Mouse (Mus musculus) brain, embryonic 14.5 days (tissue): ENCODE results near the gene Atg7. TPM values are rescaled to one million over a fixed set of nuclear protein-coding genes. Genes with fewer than 3 reads are reported as not detected.
A peak's percentile ranks its signal among the peaks of the same experiment; 100 is the strongest.

Source experiments
- DNase-seq: peaks from one replicate; pipeline ENCODE4 v3.0.0-alpha.2; 2011; ENCODE audit warnings: low read depth
- CTCF ChIP-seq: fragments of 200-500 bp; IDR thresholded peaks from 2 replicates; pipeline ENCODE4 v1.5.1; 2012; ENCODE audit warnings: inconsistent platforms, mild to moderate bottlenecking, moderate library complexity, borderline replicate concordance; ENCODE audit not compliant: insufficient read depth, insufficient read length; ENCODE audit errors: extremely low read depth
- POLR2A ChIP-seq: fragments of 200-500 bp; IDR thresholded peaks from 2 replicates; pipeline ENCODE4 v1.6.1; 2012; ENCODE audit warnings: mild to moderate bottlenecking, inconsistent platforms, borderline replicate concordance; ENCODE audit not compliant: poor library complexity, insufficient read depth, insufficient read length, severe bottlenecking; ENCODE audit errors: extremely low read depth
- polyA plus RNA-seq: library from polyadenylated mRNA; depleted of rRNA; stranded (reverse); fragments of >200 nt; gene quantifications from 2 replicates; pipeline ENCODE4 v1.2.3, GENCODE M21; 2012

Gene Atg7
- polyA plus RNA-seq, 1 experiment = 13.8 TPM

GRCm38 (mm10) chr6:114863501-114863900 is 220.6 kb downstream of the Atg7 start:
- TF ChIP-seq CTCF (no peak), POLR2A (no peak)
- DNase-seq = no peak

DNA sequence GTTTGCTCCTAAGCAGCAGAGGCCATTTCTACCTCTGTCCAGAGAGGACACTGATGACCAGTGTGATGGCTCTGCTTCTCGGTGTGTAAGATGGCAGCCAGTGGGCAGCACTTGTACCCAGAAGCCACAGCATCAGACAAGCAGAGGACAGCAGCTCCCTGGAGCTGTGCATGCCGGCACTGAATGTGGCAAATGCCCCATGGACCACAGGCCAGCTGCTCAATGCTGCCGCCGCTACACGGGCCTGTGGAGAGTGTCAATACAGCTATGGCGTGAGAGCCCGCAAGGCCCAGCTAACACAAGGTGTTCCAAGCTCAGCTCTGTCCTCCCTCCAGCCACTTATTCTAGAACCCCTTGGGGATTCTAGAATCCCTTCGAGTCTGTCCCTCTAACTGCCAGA is 221.5 kb downstream of the Atg7 start:
- DNase-seq = no peak
- TF ChIP-seq CTCF = no peak
- TF ChIP-seq POLR2A = no peak

DNA sequence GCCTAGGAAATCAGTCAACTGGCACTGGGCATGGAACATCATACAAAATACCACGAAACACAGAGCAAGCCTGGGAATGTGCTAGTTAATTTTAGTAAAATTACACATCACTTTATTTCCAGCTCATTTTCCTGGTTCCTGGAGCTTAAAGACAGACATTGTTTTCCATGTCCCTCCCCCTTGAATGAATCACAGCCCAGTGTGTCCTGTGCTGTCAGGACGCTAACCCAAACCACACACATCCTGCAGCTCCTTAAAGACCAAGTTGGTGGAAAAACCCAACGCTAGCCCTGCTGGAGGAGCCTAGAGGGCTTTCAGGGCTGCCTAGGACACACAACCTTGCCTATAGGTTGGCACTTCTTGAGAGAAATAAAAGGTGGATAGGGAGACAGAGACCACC is 223.2 kb downstream of the Atg7 start:
- DNase-seq = no peak

GRCm38 (mm10) chr6:114866619-114867018 is 223.7 kb downstream of the Atg7 start:
- TF ChIP-seq POLR2A = no peak
- no peak for TF ChIP-seq CTCF
- no peak for DNase-seq

More for the DNA sequence above, 223.2 kb downstream of the Atg7 start:
- no peak for TF ChIP-seq CTCF
- TF ChIP-seq POLR2A = no peak

DNA sequence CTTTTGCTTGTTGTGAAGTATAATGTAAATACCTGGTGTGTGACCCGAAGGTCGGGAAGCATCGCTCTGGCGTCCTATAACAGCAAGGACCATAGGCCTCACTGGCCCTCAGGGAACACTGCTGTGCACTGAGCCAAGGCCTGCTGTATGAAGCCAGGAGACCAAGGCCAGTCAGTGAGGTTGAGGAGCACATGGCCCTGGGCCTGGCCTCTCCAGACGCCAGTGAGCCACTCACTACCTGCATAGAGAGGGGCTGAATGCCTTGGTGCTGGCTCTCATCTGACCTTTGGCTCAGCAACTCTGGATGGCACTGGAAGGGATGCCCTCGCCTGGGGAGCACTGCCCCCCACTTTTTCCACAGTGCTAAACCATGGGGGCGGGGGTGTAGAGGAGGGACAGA is 225.8 kb downstream of the Atg7 start:
- no peak for TF ChIP-seq POLR2A
- no peak for TF ChIP-seq CTCF

GRCm38 (mm10) chr6:114869501-114870076 is 226.7 kb downstream of the Atg7 start:
- TF ChIP-seq CTCF (no peak), POLR2A (no peak)
- DNase-seq = no peak

More for the DNA sequence above, 225.8 kb downstream of the Atg7 start:
- DNase-seq = no peak

GRCm38 (mm10) chr6:114871010-114871660 is 228.2 kb downstream of the Atg7 start:
- no peak for DNase-seq
- TF ChIP-seq POLR2A (no peak), CTCF (no peak)

GRCm38 (mm10) chr6:114873808-114874137 is 230.9 kb downstream of the Atg7 start:
- no peak for DNase-seq
- TF ChIP-seq CTCF (no peak), POLR2A (no peak)

DNA sequence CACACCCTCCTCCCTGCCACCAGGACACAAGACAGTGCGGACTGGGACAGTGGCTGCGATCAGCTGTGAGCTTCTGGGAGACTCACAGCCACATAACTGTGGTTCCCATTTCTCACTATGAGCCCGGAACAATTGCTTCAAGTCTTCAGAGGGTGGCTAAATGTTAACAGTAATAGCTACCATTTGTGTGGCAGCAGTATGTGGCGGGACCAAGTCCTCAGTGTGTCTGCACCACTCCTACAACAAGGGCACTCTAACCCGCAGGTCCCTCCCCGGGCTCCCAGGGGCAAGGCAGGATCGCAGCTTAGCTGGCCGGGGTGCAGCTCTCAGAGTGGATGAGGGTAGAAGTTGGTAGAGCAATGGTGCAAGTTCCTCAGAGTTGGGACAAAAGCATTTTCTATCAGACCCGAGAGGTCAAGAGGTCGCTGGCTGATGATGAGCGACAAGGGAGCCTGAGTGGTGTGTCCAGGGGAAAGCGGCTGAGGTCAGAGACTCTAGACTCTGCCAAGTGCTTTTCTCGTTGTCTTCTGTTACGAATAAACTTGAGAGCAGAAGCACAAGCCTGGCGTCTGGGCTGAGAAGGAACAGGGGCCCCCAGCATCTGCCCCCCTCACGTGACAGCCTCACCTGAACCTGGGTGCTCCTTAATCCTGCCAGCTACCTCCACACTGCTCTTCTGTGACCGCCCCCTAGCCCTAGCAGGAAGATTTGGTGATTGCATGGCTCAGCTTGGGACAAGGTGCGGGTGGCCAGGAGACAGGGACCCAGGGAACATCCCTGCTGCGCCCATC is 231.4 kb downstream of the Atg7 start:
- DNase-seq = no peak
- TF ChIP-seq CTCF (no peak), POLR2A (no peak)

DNA sequence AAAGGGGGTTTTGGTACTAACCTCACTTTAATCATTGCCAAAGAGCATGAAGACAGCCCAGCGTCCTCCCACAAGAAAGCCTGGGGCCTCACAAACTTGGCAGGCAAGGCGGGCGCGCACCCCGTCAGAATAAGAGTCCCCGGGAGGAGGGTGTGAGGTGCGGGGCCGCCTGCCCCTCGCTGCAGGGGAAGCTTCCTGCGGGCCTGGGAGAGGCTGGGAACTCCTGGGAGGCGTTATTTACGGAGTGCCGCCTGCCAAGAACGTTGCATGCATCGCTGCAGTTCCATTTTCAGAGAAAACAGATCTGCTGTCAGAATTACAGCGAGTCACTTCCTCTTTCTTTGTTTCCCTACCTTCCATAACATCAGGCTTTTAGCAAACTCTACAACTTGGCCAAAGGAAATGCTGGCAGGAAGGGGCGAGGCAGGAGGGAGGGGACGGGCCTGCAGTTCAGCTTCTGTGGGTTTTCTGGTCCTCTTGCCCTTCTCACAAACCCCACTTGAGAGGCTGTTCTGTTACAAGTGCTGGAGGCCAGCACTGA is 232.2 kb downstream of the Atg7 start:
- peak; percentile 98 for DNase-seq
- TF ChIP-seq CTCF = no peak
- no peak; the same call in 1 of the 2 replicates for TF ChIP-seq POLR2A

- TF ChIP-seq POLR2A (no peak), CTCF (no peak)
- DNase-seq = no peak
Measured at GRCm38 (mm10) chr6:114876033-114876432, 233.1 kb downstream of the Atg7 start.
